Mouse (Mus musculus): ENCODE data around the gene Sucla2.

- TF ChIP-seq CTCF (IDR thresholded peaks at IDR 0.05; ENCODE audit: control insufficient read depth, insufficient read depth, insufficient read length) (no peak), MAX (IDR thresholded peaks at IDR 0.05) (no peak), FOSL1 (IDR thresholded peaks at IDR 0.05; ENCODE audit: insufficient read depth, low read length, poor library complexity, severe bottlenecking) (no peak), USF1 (IDR thresholded peaks at IDR 0.05; ENCODE audit: low read depth) (no peak), MYOD1 (IDR thresholded peaks at IDR 0.05; ENCODE audit: control insufficient read depth, insufficient read length, low read depth) (no peak), MYOG (IDR thresholded peaks at IDR 0.05; ENCODE audit: control insufficient read depth, extremely low read depth, insufficient read length) (no peak), CEBPB (IDR thresholded peaks at IDR 0.05; ENCODE audit: low read depth) (no peak)
Measured at GRCm38 (mm10) chr14:73607732-73608131, 82.6 kb downstream of the Sucla2 start.

Data from C2C12 (cell line).